Mouse (Mus musculus): ENCODE results near the gene Gm16867.
"Not testable (repeated sequence)": the region's sequence is repeated elsewhere in the genome, so short reads cannot be mapped to it uniquely, and the experiment has no call there.

Gm16867 gene

GRCm38 (mm10) chr14:69503174-69503573, at the start of gene Gm16867:
TSS of gene Gm16867 (minus strand) at chr14:69503362.
- not testable (repeated sequence) for DNase-seq

- not testable (repeated sequence) for DNase-seq
These were observed 44.1 kb upstream of the Gm16867 start for GRCm38 (mm10) chr14:69547310-69547709.

GRCm38 (mm10) chr14:69545052-69545451, 41.9 kb upstream of the Gm16867 start:
- not testable (repeated sequence) for DNase-seq

- not testable (repeated sequence) for DNase-seq
These were observed 40.9 kb upstream of the Gm16867 start for GRCm38 (mm10) chr14:69544033-69544432.

GRCm38 (mm10) chr14:69542695-69543094, 39.5 kb upstream of the Gm16867 start:
- not testable (repeated sequence) for DNase-seq

GRCm38 (mm10) chr14:69540113-69540512, 37.0 kb upstream of the Gm16867 start:
- not testable (repeated sequence) for DNase-seq

GRCm38 (mm10) chr14:69536539-69536938, 33.4 kb upstream of the Gm16867 start:
- DNase-seq = not testable (repeated sequence)

GRCm38 (mm10) chr14:69526202-69526601, 23.0 kb upstream of the Gm16867 start:
- not testable (repeated sequence) for DNase-seq

- DNase-seq = not testable (repeated sequence)
These were observed 19.8 kb upstream of the Gm16867 start for GRCm38 (mm10) chr14:69523001-69523400.

- not testable (repeated sequence) for DNase-seq
These were observed 17.6 kb upstream of the Gm16867 start for GRCm38 (mm10) chr14:69520810-69521209.

GRCm38 (mm10) chr14:69512449-69512848, 9.3 kb upstream of the Gm16867 start, which contains the start of gene Gm27179:
TSS of gene Gm27179 (minus strand) at chr14:69512549.
- not testable (repeated sequence) for DNase-seq

GRCm38 (mm10) chr14:69507000-69507399, 3.8 kb upstream of the Gm16867 start:
- not testable (repeated sequence) for DNase-seq

GRCm38 (mm10) chr14:69502440-69503150, 567 bp downstream of the Gm16867 start:
- DNase-seq = not testable (repeated sequence)

- not testable (repeated sequence) for DNase-seq
These were observed 6.9 kb downstream of the Gm16867 start for GRCm38 (mm10) chr14:69496259-69496658.

- DNase-seq = not testable (repeated sequence)
These were observed 8.2 kb downstream of the Gm16867 start for GRCm38 (mm10) chr14:69494946-69495345.

GRCm38 (mm10) chr14:69494522-69494921, 8.6 kb downstream of the Gm16867 start:
- DNase-seq = not testable (repeated sequence)

- not testable (repeated sequence) for DNase-seq
These were observed 15.2 kb downstream of the Gm16867 start for GRCm38 (mm10) chr14:69488001-69488400.

GRCm38 (mm10) chr14:69485466-69486135, 17.6 kb downstream of the Gm16867 start:
- DNase-seq = not testable (repeated sequence)

GRCm38 (mm10) chr14:69473941-69474646, 29.1 kb downstream of the Gm16867 start:
- DNase-seq = not testable (repeated sequence)

- not testable (repeated sequence) for DNase-seq
These were observed 29.8 kb downstream of the Gm16867 start for GRCm38 (mm10) chr14:69473322-69473721.

GRCm38 (mm10) chr14:69470122-69470708, 32.9 kb downstream of the Gm16867 start:
- not testable (repeated sequence) for DNase-seq

GRCm38 (mm10) chr14:69467612-69468366, 35.4 kb downstream of the Gm16867 start:
- not testable (repeated sequence) for DNase-seq
